ENCODE assay signal across 13 mouse cellular contexts in the genomic region with DNA sequence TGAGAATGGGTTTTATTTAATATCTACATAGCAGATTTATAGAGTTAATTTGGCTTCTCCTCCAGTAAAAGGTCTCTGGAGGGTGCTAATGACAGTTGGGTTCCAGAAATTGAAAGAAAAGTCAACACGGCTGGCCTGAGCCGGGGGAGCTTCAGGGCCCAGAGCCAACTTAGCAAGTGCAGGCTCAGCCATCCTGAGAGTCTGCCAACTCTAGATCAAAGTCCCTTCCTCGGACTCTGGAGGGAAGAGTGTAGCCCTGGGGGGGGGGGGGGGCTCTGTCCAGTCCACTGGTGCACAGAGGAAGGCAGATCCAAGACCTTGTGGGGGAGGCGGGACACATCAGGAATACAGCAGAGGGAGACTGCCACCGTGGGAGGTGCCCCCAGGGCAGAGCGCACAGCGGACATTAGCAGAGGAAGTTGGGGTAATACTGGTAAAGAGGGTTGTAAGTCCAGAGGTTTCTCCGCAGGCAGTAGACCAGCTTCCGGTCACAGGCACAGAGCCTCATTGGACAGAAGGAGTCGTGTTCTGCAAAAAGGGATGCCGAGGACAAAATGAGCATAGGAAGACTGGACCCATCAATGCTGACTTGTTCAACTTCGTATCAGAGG. TPM values are rescaled to one million over a fixed set of nuclear protein-coding genes. Genes with fewer than 3 reads are reported as not detected.
DNase-seq lines count a peak whose midpoint lies in the region; ATAC-seq and TF ChIP-seq lines count a peak whose summit lies in the region.
"Had no signal": no experiment of that assay in that cellular context is flagged by ENCODE, and none has a peak within 500 bp of the region (broad histone marks: within the 10 kb centered on the region; RNA-seq: fewer than 3 reads in every experiment).

No protein-coding gene starts in this region.

- no peak for TF ChIP-seq POLR2A in thymus, adult 2 months (IDR thresholded peaks at IDR 0.05; ENCODE audit: control insufficient read depth, extremely low read depth, insufficient read depth, low read length, poor library complexity)

- no peaks in the 10 kb centered on the region for H3K27me3 ChIP-seq in hindbrain, embryonic 14.5 days (ENCODE audit: control insufficient read depth, insufficient read depth, low read length)
- no peaks in the 10 kb centered on the region for H3K27me3 ChIP-seq in hindbrain, embryonic 10.5 days (ENCODE audit: insufficient read depth, poor library complexity, severe bottlenecking)
- H3K27me3 ChIP-seq in kidney, postnatal 0 days (ENCODE audit: insufficient read depth, low read length), result no peaks in the 10 kb centered on the region; the same call in 1 of the 2 replicates
- no peaks in the 10 kb centered on the region for H3K27me3 ChIP-seq in thymus, adult 2 months (ENCODE audit: control insufficient read depth, insufficient read depth, low read length)
- H3K27me3 ChIP-seq: forebrain, embryonic 12.5 days had no signal

- H3K27ac ChIP-seq in hindbrain, embryonic 14.5 days, result no peak overlapping the region
- H3K27ac ChIP-seq in hindbrain, embryonic 10.5 days, result no peak overlapping the region
- H3K27ac ChIP-seq in kidney, postnatal 0 days, result peak overlapping the region; percentile 1
- H3K27ac ChIP-seq in thymus, adult 2 months (ENCODE audit: control insufficient read depth, insufficient read depth, low read length), result no peak overlapping the region
- H3K27ac ChIP-seq: forebrain, embryonic 12.5 days had no signal

- 68% methylated on average over 12 of the region's 12 CpGs for WGBS in hindbrain, embryonic 14.5 days
- WGBS in hindbrain, embryonic 10.5 days, result 80% methylated on average over 12 of the region's 12 CpGs
- 20% methylated on average over 12 of the region's 12 CpGs for WGBS in kidney, postnatal 0 days
- 73% methylated on average over 12 of the region's 12 CpGs for WGBS in thymus, adult 2 months

- no peak overlapping the region for H3K4me3 ChIP-seq in hindbrain, embryonic 14.5 days (replicated peaks; ENCODE audit: low read length)
- H3K4me3 ChIP-seq in hindbrain, embryonic 10.5 days, result no peak overlapping the region
- no peak overlapping the region for H3K4me3 ChIP-seq in kidney, postnatal 0 days (replicated peaks; ENCODE audit: low read depth, low read length)
- H3K4me3 ChIP-seq in thymus, adult 2 months (ENCODE audit: control insufficient read depth, insufficient read depth, low read length), result no peak overlapping the region
- H3K4me3 ChIP-seq: forebrain, embryonic 12.5 days had no signal

- no peaks in the 10 kb centered on the region for H3K9me3 ChIP-seq in hindbrain, embryonic 14.5 days (ENCODE audit: control insufficient read depth, low read length)
- H3K9me3 ChIP-seq in hindbrain, embryonic 10.5 days, result no peaks in the 10 kb centered on the region
- no peaks in the 10 kb centered on the region for H3K9me3 ChIP-seq in kidney, postnatal 0 days (replicated peaks; ENCODE audit: low read length)
- H3K9me3 ChIP-seq: forebrain, embryonic 12.5 days had no signal

- no peak for TF ChIP-seq CTCF in kidney, postnatal 0 days (IDR thresholded peaks at IDR 0.05; ENCODE audit: low read depth)
- no peak for TF ChIP-seq CTCF in thymus, adult 2 months (IDR thresholded peaks at IDR 0.05; ENCODE audit: borderline replicate concordance, control insufficient read depth, extremely low read depth, insufficient read depth, low read length, poor library complexity)

- H3K4me2 ChIP-seq in hindbrain, embryonic 14.5 days (replicated peaks), result no peak overlapping the region
- peak overlapping the region; percentile 40 for H3K4me2 ChIP-seq in kidney, postnatal 0 days (ENCODE audit: low read length)
- H3K4me2 ChIP-seq: forebrain, embryonic 12.5 days had no signal

- ATAC-seq in hindbrain, embryonic 14.5 days (ENCODE audit: low FRiP score), result no peak
- peak; percentile 88 for ATAC-seq in kidney, postnatal 0 days (replicated peaks; ENCODE audit: low FRiP score, low read depth)

- H3K36me3 ChIP-seq in hindbrain, embryonic 14.5 days (replicated peaks; ENCODE audit: control insufficient read depth, insufficient read depth), result no peaks in the 10 kb centered on the region
- H3K36me3 ChIP-seq in hindbrain, embryonic 10.5 days, result no peaks in the 10 kb centered on the region
- H3K36me3 ChIP-seq in kidney, postnatal 0 days (ENCODE audit: insufficient read depth, low read length), result no peaks in the 10 kb centered on the region
- no peaks in the 10 kb centered on the region for H3K36me3 ChIP-seq in thymus, adult 2 months (ENCODE audit: control insufficient read depth, insufficient read depth, low read length)
- H3K36me3 ChIP-seq: forebrain, embryonic 12.5 days had no signal

- peaks cover 9% of the 10 kb centered on the region; the same call in 1 of the 2 replicates for H3K4me1 ChIP-seq in hindbrain, embryonic 14.5 days (replicated peaks; ENCODE audit: control insufficient read depth, insufficient read depth, low read length)
- peaks cover 15% of the 10 kb centered on the region for H3K4me1 ChIP-seq in hindbrain, embryonic 10.5 days (replicated peaks)
- peaks cover 7% of the 10 kb centered on the region; the same call in 1 of the 2 replicates for H3K4me1 ChIP-seq in kidney, postnatal 0 days (replicated peaks; ENCODE audit: insufficient read depth, low read length)
- 0 out of 2 replicates have a peak, but pooled peaks cover 2% of the 10 kb centered on the region for H3K4me1 ChIP-seq in thymus, adult 2 months (replicated peaks; ENCODE audit: control insufficient read depth, insufficient read depth, low read length)

- peak; percentile 64 for DNase-seq in adrenal gland, postnatal 14 days
- DNase-seq in adrenal gland, adult 8-10 months, result no peak
- peak; percentile 53 for DNase-seq in hindbrain, embryonic 14.5 days (ENCODE audit: low spot score)
- DNase-seq in hindbrain, embryonic 10.5 days (ENCODE audit: low spot score), result no peak
- peak; percentile 71 for DNase-seq in MN1 (ENCODE audit: low spot score)
- peak; percentile 80 for DNase-seq in kidney, postnatal 0 days (ENCODE audit: low spot score)
- no peak for DNase-seq in ovary, adult 18-20 months (ENCODE audit: low spot score)
- no peak for DNase-seq in thymus, adult 2 months
- DNase-seq: adrenal gland, postnatal 25 days had no signal

- no peak overlapping the region for H3K9ac ChIP-seq in hindbrain, embryonic 14.5 days
- H3K9ac ChIP-seq in kidney, postnatal 0 days (ENCODE audit: low read depth, low read length), result no peak overlapping the region
- H3K9ac ChIP-seq: forebrain, embryonic 12.5 days had no signal

RNA-seq across cellular contexts. Expression of a gene that starts 24.7 kb away (rescaled TPM):
- 1.1 and 10.7 TPM in 2 replicates for total RNA-seq in adrenal gland, postnatal 14 days (2021)
- total RNA-seq in adrenal gland, adult 8-10 months (2022), result 1 to 10 TPM; 1.8 to 4.1 (median 2.8) TPM
- 0.62 and 0.74 TPM in 2 replicates for polyA plus RNA-seq in hindbrain, embryonic 14.5 days (2014; fragmentation: Nextera tagmentation; extraction: Ambion mirVana)
- polyA plus RNA-seq in hindbrain, embryonic 10.5 days (2016; fragmentation: Nextera tagmentation; extraction: Ambion mirVana), result 1.0 and 1.4 TPM in 2 replicates
- 0.11 and 0.14 TPM in 2 replicates for polyA plus RNA-seq in kidney, postnatal 0 days (2015; fragmentation: Nextera tagmentation; extraction: Ambion mirVana)
- polyA plus RNA-seq in thymus, adult 2 months (2012; rRNA removed), result 35.0 and 54.4 TPM in 2 replicates
- total RNA-seq: megakaryocyte-erythroid progenitor cell, adult 5-6 weeks; MEL had no signal
- polyA plus RNA-seq: forebrain, embryonic 12.5 days; heart, embryonic 14.5 days had no signal

RNA-seq across cellular contexts. Expression of a gene that starts 42.8 kb away (rescaled TPM):
- 13.7 and 14.3 TPM in 2 replicates for total RNA-seq in adrenal gland, postnatal 14 days (2021)
- 10 to 100 TPM; 27.9 to 46.9 (median 39.1) TPM for total RNA-seq in adrenal gland, adult 8-10 months (2022)
- not detected in 2 replicates for polyA plus RNA-seq in hindbrain, embryonic 14.5 days (2014; fragmentation: Nextera tagmentation; extraction: Ambion mirVana)
- polyA plus RNA-seq in hindbrain, embryonic 10.5 days (2016; fragmentation: Nextera tagmentation; extraction: Ambion mirVana), result 0.84 and 1.2 TPM in 2 replicates
- not detected in 2 replicates for polyA plus RNA-seq in kidney, postnatal 0 days (2015; fragmentation: Nextera tagmentation; extraction: Ambion mirVana)
- polyA plus RNA-seq in thymus, adult 2 months (2012; rRNA removed), result 2.1 and 3.1 TPM in 2 replicates
- total RNA-seq: megakaryocyte-erythroid progenitor cell, adult 5-6 weeks; MEL had no signal
- polyA plus RNA-seq: forebrain, embryonic 12.5 days; heart, embryonic 14.5 days had no signal

Comparison
In these comparisons a context has a peak if more than half of its experiments do, and no peak if none do; other contexts are left out.
1. DNase-seq: peak in adrenal gland, postnatal 14 days (single experiment), hindbrain, embryonic 14.5 days (single experiment), MN1 (single experiment) and kidney, postnatal 0 days (single experiment); none in adrenal gland, adult 8-10 months (single experiment), hindbrain, embryonic 10.5 days (single experiment), ovary, adult 18-20 months (single experiment) and thymus, adult 2 months (single experiment).
2. RNA of a gene that starts 24.7 kb away (polyA plus RNA-seq): 35.0 to 54.4 TPM in thymus, adult 2 months; 1.0 to 1.4 TPM in hindbrain, embryonic 10.5 days, 0.62 to 0.74 TPM in hindbrain, embryonic 14.5 days and 0.11 to 0.14 TPM in kidney, postnatal 0 days; every median in the first group is over 10 times any median in the second.